Mouse (Mus musculus): ENCODE measurements at regions not wholly inside any gene's neighbourhood (a gene's known extent, or its start where the extent isn't known, plus 50 kb on each side); places are given as distances from the start of the nearest gene placed in this dataset.

DNA sequence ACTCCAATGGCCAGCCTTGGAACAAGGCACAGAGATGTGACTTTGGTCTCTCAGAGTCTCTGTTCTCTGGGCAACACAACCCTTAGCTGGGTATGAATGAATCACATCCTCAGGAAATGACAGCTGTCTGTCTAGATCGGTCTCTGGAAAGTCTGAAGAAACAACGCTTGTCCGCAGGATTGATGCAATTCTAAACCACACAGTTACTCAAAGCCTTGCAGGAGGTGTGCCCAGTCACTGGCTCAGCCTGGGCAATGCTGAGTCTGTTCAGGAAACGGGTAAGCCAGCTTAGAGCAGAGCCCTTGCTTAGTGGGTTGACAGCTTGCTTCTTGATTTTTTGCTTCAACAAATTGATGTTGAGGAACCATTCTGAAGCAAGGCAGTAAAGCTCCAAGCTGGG lies 53.7 kb upstream of the Nt5e start:
- no peak for DNase-seq (ENCODE audit: low read depth)
- TF ChIP-seq CTCF (IDR thresholded peaks at IDR 0.05; ENCODE audit: borderline replicate concordance, extremely low read depth, insufficient read depth, insufficient read length) (no peak), POLR2A (IDR thresholded peaks at IDR 0.05; ENCODE audit: borderline replicate concordance, extremely low read depth, insufficient read depth, insufficient read length, poor library complexity, severe bottlenecking) (no peak)

GRCm38 (mm10) chr9:88274040-88274439 lies 53.0 kb upstream of the Nt5e start:
- DNase-seq (ENCODE audit: low read depth), result peak; percentile 53
- TF ChIP-seq CTCF (IDR thresholded peaks at IDR 0.05; ENCODE audit: borderline replicate concordance, extremely low read depth, insufficient read depth, insufficient read length) (no peak), POLR2A (IDR thresholded peaks at IDR 0.05; ENCODE audit: borderline replicate concordance, extremely low read depth, insufficient read depth, insufficient read length, poor library complexity, severe bottlenecking) (no peak)

DNA sequence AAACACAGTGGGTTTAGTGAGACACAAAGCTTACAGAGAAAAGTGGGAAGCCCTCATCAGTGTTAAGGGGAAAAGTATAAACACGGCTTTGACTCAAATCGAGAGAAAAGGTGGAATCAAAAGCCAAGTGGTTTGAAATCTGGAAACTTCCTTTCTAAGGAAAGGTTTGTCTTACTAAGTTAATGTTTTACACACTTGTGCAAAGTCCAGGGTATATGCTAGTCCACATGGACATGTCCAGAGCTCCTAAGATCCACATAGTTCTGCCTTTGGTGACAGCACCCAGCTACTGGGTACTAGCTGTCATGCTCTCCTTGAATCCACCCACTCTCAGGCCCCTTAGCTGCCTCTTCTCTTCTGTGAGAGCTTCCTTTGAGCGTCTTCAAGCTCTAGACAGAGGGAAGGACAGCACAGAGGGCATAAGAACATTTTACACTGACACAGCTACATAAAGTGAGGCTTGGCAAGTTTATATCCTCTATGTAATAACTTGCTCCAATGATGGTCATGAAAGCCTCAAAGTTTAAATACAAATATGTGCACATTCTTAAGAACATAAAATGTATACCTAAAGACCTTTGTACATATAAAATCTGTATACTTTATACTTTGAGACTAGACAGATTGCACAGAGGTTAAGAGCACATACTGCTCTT lies 52.2 kb upstream of the Nt5e start:
- TF ChIP-seq CTCF (IDR thresholded peaks at IDR 0.05; ENCODE audit: borderline replicate concordance, extremely low read depth, insufficient read depth, insufficient read length), result no peak
- TF ChIP-seq POLR2A (IDR thresholded peaks at IDR 0.05; ENCODE audit: borderline replicate concordance, extremely low read depth, insufficient read depth, insufficient read length, poor library complexity, severe bottlenecking), result no peak
- DNase-seq (ENCODE audit: low read depth), result no peak

DNA sequence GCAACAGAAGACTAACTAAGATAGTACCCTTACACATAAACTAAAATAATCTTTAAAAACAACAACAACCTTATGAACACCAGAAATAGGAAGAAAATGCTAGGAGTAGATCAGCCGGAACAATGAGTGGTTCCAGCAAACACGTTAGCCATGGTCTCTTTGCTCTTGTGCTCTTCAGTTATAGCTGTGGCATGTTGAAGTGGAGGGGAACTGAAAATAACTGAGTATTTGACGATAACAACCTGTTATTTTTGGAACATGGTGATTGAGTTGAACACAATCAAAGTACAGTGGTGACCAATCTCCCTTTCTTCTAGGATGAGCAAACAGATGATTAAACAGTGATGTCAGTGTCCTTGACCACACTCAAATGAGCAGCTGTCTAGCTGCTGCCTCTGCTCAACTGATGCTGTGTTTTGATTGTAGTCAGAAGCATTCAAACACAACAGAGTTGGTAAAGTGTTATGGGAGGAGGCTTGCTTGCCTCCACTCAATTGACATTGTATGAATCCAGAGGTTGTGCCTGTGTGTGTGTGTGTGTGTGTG lies 50.9 kb upstream of the Nt5e start:
- no peak for TF ChIP-seq POLR2A (IDR thresholded peaks at IDR 0.05; ENCODE audit: borderline replicate concordance, extremely low read depth, insufficient read depth, insufficient read length, poor library complexity, severe bottlenecking)
- TF ChIP-seq CTCF (IDR thresholded peaks at IDR 0.05; ENCODE audit: borderline replicate concordance, extremely low read depth, insufficient read depth, insufficient read length), result no peak
- DNase-seq (ENCODE audit: low read depth), result no peak

- TF ChIP-seq CTCF (IDR thresholded peaks at IDR 0.05; ENCODE audit: borderline replicate concordance, extremely low read depth, insufficient read depth, insufficient read length), result no peak
- TF ChIP-seq POLR2A (IDR thresholded peaks at IDR 0.05; ENCODE audit: borderline replicate concordance, extremely low read depth, insufficient read depth, insufficient read length, poor library complexity, severe bottlenecking), result no peak
- DNase-seq (ENCODE audit: low read depth), result no peak
Measured at GRCm38 (mm10) chr9:88277031-88277430, 50.0 kb upstream of the Nt5e start.
